Mouse (Mus musculus) liver, embryonic 11.5 days (tissue): ENCODE results near the gene Pdgfb. TPM values are rescaled to one million over a fixed set of nuclear protein-coding genes. Genes with fewer than 3 reads are reported as not detected.

Source experiments
- ATAC-seq: fragments of 200-750 bp; cut with Nextera tagmentation; replicated peaks from 2 replicates; pipeline ENCODE4 v1.8.0; 2017; ENCODE audit warnings: moderate number of reproducible peaks, mild to moderate bottlenecking, moderate TSS enrichment, moderate library complexity; ENCODE audit not compliant: low FRiP score
- DNase-seq: peaks from one replicate; pipeline ENCODE4 v3.0.0-alpha.2; 2017; ENCODE audit warnings: low spot score
- H3K27ac ChIP-seq: fragments of 300-500 bp; sonication (generic); 2 replicates; pipeline ENCODE4 v1.5.1; 2014; ENCODE audit warnings: mild to moderate bottlenecking, low read depth, low read length, control low read depth
- H3K27me3 ChIP-seq: fragments of 300-500 bp; sonication (generic); replicated peaks from 2 replicates; pipeline ENCODE4 v1.6.1; 2014; ENCODE audit warnings: low read length, mixed read lengths; ENCODE audit not compliant: control insufficient read depth, insufficient read depth
- H3K36me3 ChIP-seq: fragments of 300-500 bp; sonication (generic); 2 replicates; pipeline ENCODE4 v1.6.1; 2014; ENCODE audit warnings: mild to moderate bottlenecking, low read length, moderate library complexity, mixed read lengths; ENCODE audit not compliant: control insufficient read depth, insufficient read depth
- H3K4me1 ChIP-seq: fragments of 300-500 bp; sonication (generic); replicated peaks from 2 replicates; pipeline ENCODE4 v1.6.1; 2014; ENCODE audit warnings: low read length, mixed read lengths; ENCODE audit not compliant: control insufficient read depth, insufficient read depth
- H3K4me2 ChIP-seq: fragments of 300-500 bp; sonication (generic); 2 replicates; pipeline ENCODE4 v1.6.1; 2014; ENCODE audit warnings: mild to moderate bottlenecking, control low read depth, moderate library complexity
- H3K4me3 ChIP-seq: fragments of 300-500 bp; sonication (generic); 2 replicates; pipeline ENCODE4 v1.5.1; 2014; ENCODE audit warnings: low read depth, low read length, control low read depth
- H3K9ac ChIP-seq: fragments of 300-500 bp; sonication (generic); 2 replicates; pipeline ENCODE4 v1.6.1; 2014; ENCODE audit warnings: low read depth, low read length, control low read depth
- H3K9me3 ChIP-seq: fragments of 300-500 bp; sonication (generic); 2 replicates; pipeline ENCODE4 v1.6.1; 2016; ENCODE audit warnings: low read length, inconsistent platforms, mixed read lengths; ENCODE audit not compliant: control insufficient read depth
- WGBS: fragments of 180-500 bp; shearing (Covaris S2); extraction: QIAGEN DNeasy Blood & Tissue Kit; methylation state at CpG from one replicate; pipeline ENCODE4 v1.1.7; 2014; 5-methylcytosine and 5-hydroxymethylcytosine counted together
- polyA plus RNA-seq: library from polyadenylated mRNA; unstranded; fragments of >200 nt; fragmentation: Nextera tagmentation; extraction: Ambion mirVana; gene quantifications from 2 replicates; pipeline ENCODE4 v1.2.1, GENCODE M21; 2014

Gene Pdgfb
- polyA plus RNA-seq, 1 experiment from 2014 or later: 2.7 TPM

DNA sequence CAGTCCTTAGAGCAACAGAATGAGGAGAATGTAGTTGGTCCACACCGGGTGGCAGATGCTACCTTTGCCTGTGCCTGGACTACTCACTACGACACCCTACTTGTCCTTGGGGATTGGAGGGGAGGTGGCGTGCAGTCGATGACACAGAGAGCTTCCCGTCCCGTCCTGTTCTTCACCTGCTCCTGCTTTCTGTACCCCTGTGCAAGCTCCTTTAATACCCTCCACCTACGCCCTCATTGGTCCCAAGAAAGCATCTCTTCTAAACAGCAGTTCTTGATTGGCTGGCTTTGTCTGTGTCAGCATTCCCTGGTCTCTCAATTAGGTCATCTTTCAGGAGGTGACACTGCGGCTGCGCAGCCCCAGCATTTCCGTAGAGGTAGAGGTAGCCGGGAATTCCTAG is 43.8 kb downstream of the Pdgfb start, which contains the start of gene Cbx7:
Cbx7 (minus strand) TSS at position 180 of the 400 bp plus-strand sequence.
- Histone ChIP-seq H3K27me3 (no peaks in the 10 kb centered on the region), H3K4me1 (no peaks in the 10 kb centered on the region), H3K4me2 (no peak within 1 kb of the TSS), H3K36me3 (no peaks in the 10 kb centered on the region), H3K27ac (no peak within 1 kb of the TSS), H3K4me3 (no peak within 1 kb of the TSS), H3K9ac (no peak within 1 kb of the TSS), H3K9me3 (no peaks in the 10 kb centered on the region)
- DNase-seq (no peak), ATAC-seq (no peak)
- WGBS: 90% methylated on average over 11 of the region's 11 CpGs

DNA sequence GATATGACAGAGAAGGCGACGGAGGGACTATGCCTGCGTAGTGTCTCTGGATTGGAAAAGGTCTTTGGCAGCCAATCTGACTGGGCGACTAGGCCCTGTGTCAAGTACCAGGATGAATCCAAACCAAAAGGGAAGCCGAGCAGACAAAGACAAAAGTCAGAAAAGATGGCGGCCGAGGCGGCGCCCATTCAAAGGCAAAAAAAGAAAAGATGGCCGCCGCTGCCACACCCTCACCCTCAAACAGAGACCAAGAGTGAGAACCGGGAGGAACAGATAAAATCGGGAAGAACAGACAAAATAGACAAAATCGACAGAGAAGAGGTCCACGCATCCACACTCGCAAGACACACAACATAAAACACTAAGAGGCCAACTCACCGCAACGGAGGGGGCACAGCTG is 44.3 kb downstream of the Pdgfb start:
- Histone ChIP-seq H3K4me2 (no peak overlapping the region), H3K9me3 (no peaks in the 10 kb centered on the region), H3K36me3 (no peaks in the 10 kb centered on the region), H3K27me3 (no peaks in the 10 kb centered on the region), H3K4me3 (no peak overlapping the region), H3K27ac (no peak overlapping the region), H3K9ac (no peak overlapping the region), H3K4me1 (no peaks in the 10 kb centered on the region)
- DNase-seq (no peak), ATAC-seq (no peak)
- WGBS: 92% methylated on average over 18 of the region's 18 CpGs

DNA sequence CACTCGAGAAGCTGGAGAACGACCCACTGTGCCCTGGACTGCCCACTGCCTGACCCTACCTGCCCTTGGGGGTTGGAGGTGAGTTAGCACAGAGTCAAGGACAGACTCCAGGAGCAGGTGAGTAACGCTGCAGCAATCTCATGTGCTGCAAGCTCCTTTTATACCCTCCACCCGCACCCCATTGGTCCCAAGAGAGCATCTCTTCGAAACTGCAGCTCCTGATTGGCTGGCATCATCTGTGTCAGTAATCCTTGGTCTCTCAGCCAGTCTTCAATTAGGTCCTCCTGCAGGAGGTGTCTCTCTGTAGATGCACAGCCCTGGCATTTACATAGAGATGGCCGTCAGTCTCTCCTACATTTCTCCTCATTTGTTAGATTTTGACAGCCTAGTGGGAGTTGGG is 47.4 kb downstream of the Pdgfb start:
- H3K9me3 ChIP-seq: no peaks in the 10 kb centered on the region
- no peaks in the 10 kb centered on the region for H3K4me1 ChIP-seq
- no peak overlapping the region for H3K27ac ChIP-seq
- 70% methylated on average over 6 of the region's 6 CpGs for WGBS
- no peak for ATAC-seq
- no peak overlapping the region for H3K4me3 ChIP-seq
- H3K4me2 ChIP-seq: no peak overlapping the region
- no peaks in the 10 kb centered on the region for H3K36me3 ChIP-seq
- no peak overlapping the region for H3K9ac ChIP-seq
- H3K27me3 ChIP-seq: no peaks in the 10 kb centered on the region
- no peak for DNase-seq

DNA sequence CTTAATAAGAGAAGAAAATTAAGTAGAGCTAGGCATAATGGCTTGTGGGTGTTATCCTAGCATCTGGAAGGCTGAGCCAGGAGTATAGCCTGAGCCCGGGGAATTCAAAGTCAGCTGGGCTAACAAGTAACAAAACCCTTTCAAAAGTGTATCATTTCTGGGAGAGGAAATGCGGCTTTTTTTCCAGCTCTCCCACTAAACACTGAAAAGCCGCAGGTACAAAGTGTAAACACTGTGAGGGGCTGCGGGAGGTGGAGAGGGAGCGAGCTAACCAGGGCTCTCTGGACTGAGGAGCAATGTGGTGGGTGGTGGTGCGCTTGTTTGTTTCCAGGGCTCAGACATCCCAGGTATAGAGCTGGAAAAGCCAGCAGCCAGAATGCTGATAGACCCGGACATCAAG is 50.4 kb downstream of the Pdgfb start:
- WGBS: 87% methylated on average over 7 of the region's 7 CpGs
- no peak for ATAC-seq

DNA sequence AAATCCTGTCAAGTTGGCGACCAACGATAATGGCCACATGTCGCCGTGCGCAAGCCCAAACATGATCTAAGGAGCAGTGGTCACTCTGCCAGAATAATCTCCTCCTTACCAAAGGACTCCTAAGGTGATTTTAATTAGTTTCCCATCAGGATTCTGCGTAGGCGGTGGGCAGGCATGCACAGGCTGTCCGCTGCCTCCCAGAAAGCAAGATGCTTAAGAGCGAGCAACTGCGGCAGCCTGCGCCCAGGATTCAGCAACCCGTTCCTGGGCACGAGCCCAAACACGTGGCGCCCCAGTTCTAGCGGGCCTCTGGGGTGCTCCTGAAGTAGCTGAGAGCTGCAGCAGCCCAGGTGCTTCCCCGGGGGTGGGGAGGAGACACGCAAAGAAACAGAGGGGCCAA is 52.1 kb downstream of the Pdgfb start:
- ATAC-seq (no peak), DNase-seq (no peak)
- 87% methylated on average over 18 of the region's 18 CpGs for WGBS
- Histone ChIP-seq H3K27ac (no peak overlapping the region), H3K27me3 (no peaks in the 10 kb centered on the region), H3K9me3 (no peaks in the 10 kb centered on the region), H3K4me2 (no peak overlapping the region), H3K36me3 (no peaks in the 10 kb centered on the region), H3K4me3 (no peak overlapping the region), H3K4me1 (no peaks in the 10 kb centered on the region), H3K9ac (no peak overlapping the region)

More for the DNA sequence above, 50.4 kb downstream of the Pdgfb start:
- Histone ChIP-seq H3K9me3 (no peaks in the 10 kb centered on the region), H3K36me3 (no peaks in the 10 kb centered on the region), H3K4me2 (no peak overlapping the region), H3K27ac (no peak overlapping the region), H3K4me1 (no peaks in the 10 kb centered on the region), H3K9ac (no peak overlapping the region), H3K27me3 (no peaks in the 10 kb centered on the region), H3K4me3 (no peak overlapping the region)
- no peak for DNase-seq

DNA sequence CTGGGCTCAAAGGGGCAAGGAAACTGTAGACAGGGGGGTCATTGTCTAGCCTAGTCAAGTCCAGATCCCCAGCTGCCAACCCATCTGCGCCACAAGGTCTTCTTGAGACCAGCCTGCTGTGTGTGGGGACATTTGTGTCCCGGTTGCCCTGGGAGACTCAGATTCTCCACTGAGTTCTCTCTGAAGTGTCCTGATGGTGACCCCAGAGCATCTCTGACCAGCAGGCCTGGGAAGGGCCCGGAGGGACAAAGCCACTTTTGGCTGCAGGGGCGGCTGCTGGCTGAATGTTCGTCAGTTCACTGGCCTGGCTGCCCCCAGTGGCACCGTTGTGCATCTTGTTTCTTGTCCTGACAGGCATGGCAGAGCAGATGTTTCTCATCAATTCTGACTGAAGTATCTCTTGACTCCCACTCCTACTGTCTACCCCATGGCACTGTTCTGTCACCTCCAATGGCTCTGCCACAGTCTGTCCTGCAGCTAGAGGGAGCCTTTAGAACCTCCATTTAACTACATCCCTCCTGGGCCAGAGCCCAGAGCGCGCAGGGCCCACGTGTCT is 53.3 kb downstream of the Pdgfb start:
- DNase-seq (no peak), ATAC-seq (no peak)
- H3K36me3 ChIP-seq: no peaks in the 10 kb centered on the region
- H3K27ac ChIP-seq: no peak overlapping the region
- H3K9ac ChIP-seq: no peak overlapping the region
- 77% methylated on average over 9 of the region's 9 CpGs for WGBS
- H3K27me3 ChIP-seq: no peaks in the 10 kb centered on the region
- H3K4me3 ChIP-seq: no peak overlapping the region
- H3K4me1 ChIP-seq: no peaks in the 10 kb centered on the region
- H3K4me2 ChIP-seq: no peak overlapping the region
- no peaks in the 10 kb centered on the region for H3K9me3 ChIP-seq

DNA sequence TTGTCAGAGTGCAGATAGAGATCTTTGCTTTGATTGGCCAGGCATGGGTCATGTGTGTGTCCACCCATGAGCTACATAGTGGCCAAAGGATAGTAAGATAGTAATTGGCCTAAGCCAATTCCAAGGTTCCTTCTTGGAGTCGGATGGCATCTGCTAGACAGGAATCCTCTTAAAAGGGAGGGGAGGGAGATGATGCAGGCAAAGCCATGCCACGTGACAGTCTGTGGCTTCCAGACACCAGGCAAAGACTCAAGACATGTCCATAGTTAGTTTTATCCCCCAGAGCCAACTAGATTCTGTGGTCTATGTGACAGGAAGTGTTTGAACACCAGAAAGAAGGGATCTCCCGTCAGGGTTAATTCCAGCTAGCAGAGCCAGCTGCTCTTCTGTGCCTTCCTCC is 56.4 kb downstream of the Pdgfb start:
- Histone ChIP-seq H3K27me3 (no peaks in the 10 kb centered on the region), H3K36me3 (no peaks in the 10 kb centered on the region), H3K9me3 (no peaks in the 10 kb centered on the region), H3K9ac (no peak overlapping the region), H3K4me3 (no peak overlapping the region), H3K4me1 (no peaks in the 10 kb centered on the region), H3K27ac (no peak overlapping the region), H3K4me2 (no peak overlapping the region)
- ATAC-seq: no peak
- no peak for DNase-seq
- 46% methylated on average over 3 of the region's 3 CpGs for WGBS

DNA sequence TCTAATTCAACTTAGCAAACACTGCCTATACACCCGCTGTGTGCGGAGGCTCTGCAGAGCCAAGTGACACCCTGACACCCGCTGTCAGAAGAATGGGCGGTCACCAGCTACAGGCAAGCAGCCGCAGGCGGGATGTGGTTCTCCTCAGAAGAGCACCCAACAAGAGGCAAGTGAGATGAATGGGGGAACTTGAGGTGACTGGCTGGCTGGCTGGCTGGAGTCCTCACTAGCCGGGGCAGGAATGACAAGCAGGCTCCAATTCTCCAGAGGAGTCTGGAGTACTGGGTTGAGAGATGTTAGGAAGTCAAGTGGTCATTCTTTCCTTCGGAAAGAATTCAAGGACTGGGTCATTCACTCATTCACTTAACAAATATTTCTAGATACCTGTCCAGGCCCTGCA is 58.2 kb downstream of the Pdgfb start:
- no peak overlapping the region for H3K27ac ChIP-seq
- H3K4me3 ChIP-seq: no peak overlapping the region
- no peaks in the 10 kb centered on the region for H3K27me3 ChIP-seq
- no peak overlapping the region for H3K4me2 ChIP-seq
- no peaks in the 10 kb centered on the region for H3K36me3 ChIP-seq
- 57% methylated on average over 8 of the region's 8 CpGs for WGBS
- DNase-seq: no peak
- no peak for ATAC-seq
- no peak overlapping the region for H3K9ac ChIP-seq
- H3K4me1 ChIP-seq: peaks cover 7% of the 10 kb centered on the region; the same call in 1 of the 2 replicates
- H3K9me3 ChIP-seq: no peaks in the 10 kb centered on the region

DNA sequence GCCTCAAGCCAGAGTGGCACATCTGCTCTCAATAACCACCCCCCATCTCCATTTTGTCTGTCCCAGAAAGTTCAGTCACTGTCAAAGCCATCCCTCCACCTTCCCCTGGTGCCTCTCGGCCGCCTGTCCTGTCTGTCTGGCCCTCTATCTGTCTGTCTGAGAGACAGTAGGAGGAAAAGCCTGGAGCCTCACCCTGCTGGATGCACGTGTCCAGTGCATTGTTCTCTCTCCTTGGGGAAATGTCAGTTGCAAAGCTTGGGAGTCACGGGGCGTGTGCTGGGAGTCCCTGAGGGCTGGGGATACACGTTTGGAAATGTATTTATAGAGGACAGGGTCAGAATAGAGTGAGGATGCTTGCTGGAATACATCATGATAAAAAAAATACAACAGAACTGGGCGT is 61.3 kb downstream of the Pdgfb start:
- Histone ChIP-seq H3K9ac (no peak overlapping the region), H3K36me3 (no peaks in the 10 kb centered on the region), H3K27me3 (no peaks in the 10 kb centered on the region), H3K4me2 (no peak overlapping the region), H3K4me3 (no peak overlapping the region), H3K4me1 (peaks cover 17% of the 10 kb centered on the region), H3K9me3 (no peaks in the 10 kb centered on the region), H3K27ac (no peak overlapping the region)
- ATAC-seq (no peak), DNase-seq (no peak)
- WGBS: 69% methylated on average over 7 of the region's 7 CpGs
